Mouse (Mus musculus) embryonic facial prominence, embryonic 14.5 days (tissue): Measurements from ENCODE around the gene Rnf121. TPM values are rescaled to one million over a fixed set of nuclear protein-coding genes. Genes with fewer than 3 reads are reported as not detected.
A peak's percentile ranks its signal among the peaks of the same experiment; 100 is the strongest.

Source experiments
- ATAC-seq: fragments of 200-750 bp; cut with Nextera tagmentation; 2 replicates; pipeline ENCODE4 v1.8.0; 2017; ENCODE audit warnings: low read depth, moderate number of reproducible peaks, moderate TSS enrichment
- DNase-seq: peaks from one replicate; pipeline ENCODE4 v3.0.0-alpha.2; 2015; ENCODE audit warnings: low spot score
- H3K27ac ChIP-seq: fragments of 300-500 bp; sonication (generic); replicated peaks from 2 replicates; pipeline ENCODE4 v1.5.1; 2014; ENCODE audit warnings: low read depth, mild to moderate bottlenecking, low read length, moderate library complexity
- H3K27me3 ChIP-seq: fragments of 300-500 bp; sonication (generic); replicated peaks from 2 replicates; pipeline ENCODE4 v1.6.1; 2014; ENCODE audit warnings: low read length; ENCODE audit not compliant: control insufficient read depth, insufficient read depth
- H3K36me3 ChIP-seq: fragments of 300-500 bp; sonication (generic); 2 replicates; pipeline ENCODE4 v1.6.1; 2014; ENCODE audit warnings: low read length, mixed read lengths; ENCODE audit not compliant: control insufficient read depth, insufficient read depth
- H3K4me1 ChIP-seq: fragments of 300-500 bp; sonication (generic); 2 replicates; pipeline ENCODE4 v1.6.1; 2014; ENCODE audit warnings: antibody characterized with exemption, low read length; ENCODE audit not compliant: control insufficient read depth, insufficient read depth
- H3K4me2 ChIP-seq: fragments of 300-500 bp; sonication (generic); 2 replicates; pipeline ENCODE4 v1.6.1; 2014; ENCODE audit warnings: low read depth, mild to moderate bottlenecking, low read length, moderate library complexity, mixed read lengths
- H3K4me3 ChIP-seq: fragments of 300-500 bp; sonication (generic); 2 replicates; pipeline ENCODE4 v1.5.1; 2014; ENCODE audit warnings: low read depth, mild to moderate bottlenecking, low read length
- H3K9ac ChIP-seq: fragments of 300-500 bp; sonication (generic); 2 replicates; pipeline ENCODE4 v1.6.1; 2014; ENCODE audit warnings: low read depth, mild to moderate bottlenecking, low read length, moderate library complexity, mixed read lengths
- H3K9me3 ChIP-seq: fragments of 300-500 bp; sonication (generic); 2 replicates; pipeline ENCODE4 v1.6.1; 2016; ENCODE audit warnings: low read length; ENCODE audit not compliant: control insufficient read depth
- whole genome bisulfite sequencing: fragments of 180-500 bp; shearing (Covaris S2); extraction: QIAGEN DNeasy Blood & Tissue Kit; methylation state at CpG from one replicate; pipeline ENCODE4 v1.1.7; 2014; 5-methylcytosine and 5-hydroxymethylcytosine counted together
- polyA plus RNA-seq: library from polyadenylated mRNA; unstranded; fragments of >200 nt; fragmentation: Nextera tagmentation; extraction: Ambion mirVana; gene quantifications from 2 replicates; pipeline ENCODE4 v1.2.1, GENCODE M21; 2014

The Rnf121 gene
- polyA plus RNA-seq, 1 experiment from 2014 or later, result 33.5 TPM

GRCm38 (mm10) chr7:102018590-102018989 is 46.7 kb downstream of the Rnf121 start, which contains the start of gene Il18bp:
Il18bp (minus strand) TSS chr7:102018690.
- H3K27me3 ChIP-seq, result no peaks in the 10 kb centered on the region
- H3K4me2 ChIP-seq, result no peak within 1 kb of the TSS
- no peak within 1 kb of the TSS for H3K9ac ChIP-seq
- ATAC-seq, result no peak
- H3K4me3 ChIP-seq, result no peak within 1 kb of the TSS
- no peak for DNase-seq
- no peak within 1 kb of the TSS for H3K27ac ChIP-seq
- no peaks in the 10 kb centered on the region for H3K4me1 ChIP-seq
- peaks cover 86% of the 10 kb centered on the region for H3K36me3 ChIP-seq
- 92% methylated on average over 3 of the region's 3 CpGs for WGBS
- no peaks in the 10 kb centered on the region for H3K9me3 ChIP-seq

GRCm38 (mm10) chr7:102018034-102018433 is 47.2 kb downstream of the Rnf121 start:
- no peaks in the 10 kb centered on the region for H3K9me3 ChIP-seq
- no peak for ATAC-seq
- no peak for DNase-seq
- peaks cover 86% of the 10 kb centered on the region for H3K36me3 ChIP-seq
- H3K27me3 ChIP-seq, result no peaks in the 10 kb centered on the region
- no peak overlapping the region for H3K4me3 ChIP-seq
- no peak overlapping the region for H3K27ac ChIP-seq
- no peak overlapping the region for H3K9ac ChIP-seq
- WGBS, result 84% methylated on average over 7 of the region's 7 CpGs
- no peak overlapping the region for H3K4me2 ChIP-seq
- H3K4me1 ChIP-seq, result no peaks in the 10 kb centered on the region

- WGBS, result 84% methylated on average over 5 of the region's 5 CpGs
- Histone ChIP-seq H3K27ac (no peak overlapping the region), H3K36me3 (peaks cover 86% of the 10 kb centered on the region)
Observed at GRCm38 (mm10) chr7:102017452-102017851, 47.8 kb downstream of the Rnf121 start.

GRCm38 (mm10) chr7:102016936-102017335 is 48.3 kb downstream of the Rnf121 start:
- 82% methylated on average over 4 of the region's 4 CpGs for WGBS
- Histone ChIP-seq H3K36me3 (peaks cover 86% of the 10 kb centered on the region), H3K4me3 (no peak overlapping the region), H3K27ac (no peak overlapping the region), H3K4me2 (no peak overlapping the region), H3K9me3 (no peaks in the 10 kb centered on the region), H3K4me1 (no peaks in the 10 kb centered on the region), H3K27me3 (no peaks in the 10 kb centered on the region), H3K9ac (no peak overlapping the region)
- no peak for DNase-seq
- ATAC-seq, result no peak

More at GRCm38 (mm10) chr7:102017452-102017851, 47.8 kb downstream of the Rnf121 start:
- no peak overlapping the region for H3K4me3 ChIP-seq
- ATAC-seq (no peak), DNase-seq (no peak)
- no peaks in the 10 kb centered on the region for H3K4me1 ChIP-seq
- no peaks in the 10 kb centered on the region for H3K9me3 ChIP-seq
- H3K9ac ChIP-seq, result no peak overlapping the region
- H3K4me2 ChIP-seq, result no peak overlapping the region
- no peaks in the 10 kb centered on the region for H3K27me3 ChIP-seq

- Histone ChIP-seq H3K27me3 (no peaks in the 10 kb centered on the region), H3K4me3 (no peak overlapping the region), H3K9ac (no peak overlapping the region), H3K27ac (no peak overlapping the region), H3K9me3 (no peaks in the 10 kb centered on the region), H3K4me1 (no peaks in the 10 kb centered on the region), H3K36me3 (peaks cover 89% of the 10 kb centered on the region), H3K4me2 (no peak overlapping the region)
- WGBS, result 78% methylated on average over 2 of the region's 2 CpGs
- ATAC-seq (no peak), DNase-seq (no peak)
Observed at GRCm38 (mm10) chr7:102014995-102015394, 50.3 kb downstream of the Rnf121 start.

GRCm38 (mm10) chr7:102013416-102013815 is 51.9 kb downstream of the Rnf121 start:
- no peaks in the 10 kb centered on the region for H3K4me1 ChIP-seq
- 87% methylated on average over 6 of the region's 8 CpGs for WGBS
- no peak overlapping the region for H3K27ac ChIP-seq
- no peak overlapping the region for H3K4me3 ChIP-seq
- no peaks in the 10 kb centered on the region for H3K9me3 ChIP-seq
- no peaks in the 10 kb centered on the region for H3K27me3 ChIP-seq
- DNase-seq (no peak), ATAC-seq (no peak)
- peaks cover 98% of the 10 kb centered on the region for H3K36me3 ChIP-seq
- H3K9ac ChIP-seq, result no peak overlapping the region
- no peak overlapping the region for H3K4me2 ChIP-seq

- Histone ChIP-seq H3K27ac (no peak overlapping the region), H3K9ac (no peak overlapping the region), H3K4me1 (no peaks in the 10 kb centered on the region), H3K27me3 (no peaks in the 10 kb centered on the region), H3K9me3 (no peaks in the 10 kb centered on the region), H3K36me3 (peaks cover 97% of the 10 kb centered on the region), H3K4me3 (no peak overlapping the region), H3K4me2 (no peak overlapping the region)
- WGBS, result 87% methylated on average over 9 of the region's 9 CpGs
- ATAC-seq, result no peak
- DNase-seq, result no peak
Observed at GRCm38 (mm10) chr7:102011855-102012254, 53.4 kb downstream of the Rnf121 start.

- WGBS, result 80% methylated on average over 1 of the region's 1 CpGs
- Histone ChIP-seq H3K9me3 (no peaks in the 10 kb centered on the region), H3K4me1 (no peaks in the 10 kb centered on the region), H3K27ac (no peak overlapping the region), H3K4me3 (no peak overlapping the region), H3K4me2 (no peak overlapping the region), H3K27me3 (no peaks in the 10 kb centered on the region), H3K9ac (no peak overlapping the region), H3K36me3 (peaks cover 99% of the 10 kb centered on the region)
- DNase-seq, result no peak
- ATAC-seq, result no peak
Observed at GRCm38 (mm10) chr7:102006520-102006919, 58.7 kb downstream of the Rnf121 start.

GRCm38 (mm10) chr7:102000921-102001630 is 64.2 kb downstream of the Rnf121 start:
- DNase-seq, result peak; percentile 75
- H3K27me3 ChIP-seq, result no peaks in the 10 kb centered on the region
- H3K9me3 ChIP-seq, result no peaks in the 10 kb centered on the region
- ATAC-seq, result peak; percentile 67
- H3K9ac ChIP-seq, result no peak overlapping the region
- H3K27ac ChIP-seq, result peak overlapping the region; percentile 57; the same call in 1 of the 2 replicates
- no peak overlapping the region; the same call in 1 of the 2 replicates for H3K4me2 ChIP-seq
- no peaks in the 10 kb centered on the region for H3K4me1 ChIP-seq
- peaks cover 100% of the 10 kb centered on the region for H3K36me3 ChIP-seq
- 86% methylated on average over 26 of the region's 26 CpGs for WGBS
- no peak overlapping the region for H3K4me3 ChIP-seq
